Mouse (Mus musculus) ES-Bruce4 (cell line): ENCODE measurements around the gene Tlk1.

Experiments
- CTCF ChIP-seq: IDR thresholded peaks from one replicate; pipeline ENCODE4 v1.8.1; 2011; ENCODE audit warnings: low read depth, low read length
- EP300 ChIP-seq: IDR thresholded peaks from 2 replicates; pipeline ENCODE4 v1.6.1; 2011; ENCODE audit warnings: low read depth, low read length; ENCODE audit not compliant: insufficient read depth
- POLR2A ChIP-seq: IDR thresholded peaks from one replicate; pipeline ENCODE4 v1.8.1; 2011; ENCODE audit warnings: low read length; ENCODE audit not compliant: insufficient read depth

- TF ChIP-seq CTCF (no peak), POLR2A (no peak), EP300 (0 out of 2 replicates have a peak, but pooled peaks have one; percentile 61)
Observed at GRCm38 (mm10) chr2:70806020-70806419, 19.5 kb downstream of the Tlk1 start.
